Mouse (Mus musculus) spleen, postnatal 0 days (tissue): ENCODE measurements around the gene Il13ra2. TPM values are rescaled to one million over a fixed set of nuclear protein-coding genes. Genes with fewer than 3 reads are reported as not detected.

Experiments
- polyA plus RNA-seq: library from polyadenylated mRNA; unstranded; fragments of >200 nt; fragmentation: Nextera tagmentation; extraction: Ambion mirVana; gene quantifications from 2 replicates; pipeline ENCODE4 v1.2.1, GENCODE M21; 2015

The Il13ra2 gene
- polyA plus RNA-seq = 0.12 and 0.24 TPM in 2 replicates

DNA sequence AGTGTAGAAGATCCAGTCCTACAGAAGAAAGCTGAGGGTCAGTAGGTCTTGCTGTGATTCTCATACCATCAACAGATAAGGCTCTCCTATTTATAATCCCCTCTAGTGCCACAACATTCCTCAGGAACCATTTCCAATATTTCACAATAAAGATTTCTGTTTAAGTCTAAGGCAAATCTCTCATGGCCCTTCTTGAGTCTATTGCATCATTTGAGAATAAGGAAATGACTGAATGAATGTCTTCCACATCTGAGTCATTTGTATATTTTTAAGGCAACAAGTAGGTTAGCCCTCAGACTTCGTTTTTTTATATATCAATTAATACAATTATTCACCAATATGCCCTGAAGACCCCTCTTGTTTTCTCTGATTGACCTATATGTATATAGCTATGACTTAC is at the start of gene Il13ra2:
Il13ra2 (minus strand) TSS at position 64 of the 400 bp plus-strand sequence.

DNA sequence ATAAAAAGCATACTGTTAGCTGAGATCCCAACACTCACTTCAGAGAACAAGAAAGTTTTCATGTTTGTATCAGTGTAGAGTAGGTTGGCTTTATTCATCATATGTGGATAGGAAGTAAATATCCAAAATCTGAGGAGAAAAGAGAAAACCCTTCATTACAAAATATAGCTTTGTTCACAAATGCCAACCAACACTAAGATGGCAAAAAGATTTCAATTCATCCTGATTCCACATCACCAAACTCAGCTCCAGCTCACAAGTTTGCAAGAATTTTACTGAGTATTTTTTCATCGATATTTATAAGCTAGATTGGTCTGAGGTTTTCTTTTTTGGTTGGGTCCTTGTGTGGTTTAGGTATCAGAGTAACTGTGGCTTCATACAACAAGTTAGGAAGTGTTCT is 24.6 kb upstream of the Il13ra2 start, which contains the start of gene Vmn1r239-ps:
Vmn1r239-ps (minus strand) TSS at position 101 of the 400 bp plus-strand sequence.

Other genes starting within 250 kb of the Il13ra2 start
- gene Vmn1r239-ps, start 24.5 kb upstream of the Il13ra2 start, polyA plus RNA-seq = not detected in 2 replicates
- 0.83 and 1.1 TPM in 2 replicates for gene Lrch2, start 124.9 kb upstream of the Il13ra2 start, polyA plus RNA-seq